Mouse (Mus musculus): ENCODE results near the gene Enox1.

Enox1 gene

GRCm38 (mm10) chr14:77677951-77678350 lies 521.4 kb downstream of the Enox1 start:
- DNase-seq (ENCODE audit: low read depth, low spot score), result no peak

- DNase-seq (ENCODE audit: low read depth, low spot score), result no peak
Observed at GRCm38 (mm10) chr14:77679877-77680276, 523.3 kb downstream of the Enox1 start.

- no peak for DNase-seq (ENCODE audit: low read depth, low spot score)
Observed at GRCm38 (mm10) chr14:77682888-77683555, 526.5 kb downstream of the Enox1 start.

GRCm38 (mm10) chr14:77689816-77690215 lies 533.3 kb downstream of the Enox1 start:
- no peak for DNase-seq (ENCODE audit: low read depth, low spot score)

GRCm38 (mm10) chr14:77705006-77705405 lies 548.4 kb downstream of the Enox1 start:
- no peak for DNase-seq (ENCODE audit: low read depth, low spot score)

- no peak for DNase-seq (ENCODE audit: low read depth, low spot score)
Observed at GRCm38 (mm10) chr14:77706511-77707246, 550.1 kb downstream of the Enox1 start.

- no peak for DNase-seq (ENCODE audit: low read depth, low spot score)
Observed at GRCm38 (mm10) chr14:77707279-77707678, 550.7 kb downstream of the Enox1 start.

- DNase-seq (ENCODE audit: low read depth, low spot score), result peak; percentile 20
Observed at GRCm38 (mm10) chr14:77708354-77709150, 552.0 kb downstream of the Enox1 start.

- no peak for DNase-seq (ENCODE audit: low read depth, low spot score)
Observed at GRCm38 (mm10) chr14:77714931-77715535, 558.5 kb downstream of the Enox1 start.

GRCm38 (mm10) chr14:77716981-77717380 lies 560.4 kb downstream of the Enox1 start:
- DNase-seq (ENCODE audit: low read depth, low spot score), result no peak

- no peak for DNase-seq (ENCODE audit: low read depth, low spot score)
Observed at GRCm38 (mm10) chr14:77718814-77719213, 562.3 kb downstream of the Enox1 start.

- no peak for DNase-seq (ENCODE audit: low read depth, low spot score)
Observed at GRCm38 (mm10) chr14:77738056-77738455, 581.5 kb downstream of the Enox1 start.

GRCm38 (mm10) chr14:77738751-77739365 lies 582.3 kb downstream of the Enox1 start:
- no peak for DNase-seq (ENCODE audit: low read depth, low spot score)

GRCm38 (mm10) chr14:77739376-77739775 lies 582.8 kb downstream of the Enox1 start:
- DNase-seq (ENCODE audit: low read depth, low spot score), result no peak

GRCm38 (mm10) chr14:77744638-77745240 lies 588.2 kb downstream of the Enox1 start:
- DNase-seq (ENCODE audit: low read depth, low spot score), result no peak

GRCm38 (mm10) chr14:77748920-77749319 lies 592.4 kb downstream of the Enox1 start:
- no peak for DNase-seq (ENCODE audit: low read depth, low spot score)
